In the genomic region with DNA sequence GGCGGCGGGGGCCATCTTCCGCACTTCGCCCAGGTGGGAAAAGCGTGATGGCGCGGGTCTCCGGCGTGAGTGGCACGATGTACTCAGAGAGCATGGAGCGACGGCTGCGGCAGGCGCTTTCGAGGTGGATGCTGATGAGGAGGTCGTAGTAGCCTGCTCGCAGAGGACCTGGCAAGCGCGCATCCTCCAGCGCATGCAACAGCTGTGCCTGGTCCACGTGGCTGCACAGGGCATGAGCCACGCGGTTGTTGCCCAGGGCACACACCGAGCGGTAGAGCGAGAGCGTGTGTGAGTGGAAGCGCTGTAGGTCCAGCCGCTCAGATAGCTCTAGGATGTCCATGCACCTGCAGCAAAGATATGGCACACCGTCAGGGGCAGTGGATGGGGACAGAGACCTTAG, we compare ENCODE assay signal across 18 mouse cellular contexts.
"Had no signal": no experiment of that assay in that cellular context is flagged by ENCODE, and none has a peak within 500 bp of the region (broad histone marks: within the 10 kb centered on the region; RNA-seq: fewer than 3 reads in every experiment).

No protein-coding gene starts in this region.

- H3K27me3 ChIP-seq: kidney, embryonic 15.5 days; midbrain, embryonic 12.5 days; midbrain, embryonic 15.5 days; neural tube, embryonic 13.5 days; stomach, embryonic 15.5 days had no signal

- ATAC-seq: midbrain, embryonic 15.5 days had no signal

- DNase-seq: kidney, adult 2 months; kidney, postnatal 10 days; kidney, postnatal 36 days; layer of hippocampus, postnatal 36 days; liver, embryonic 13.5 days; lung, embryonic 14.5 days; lung, postnatal 10 days; lung, postnatal 36 days; retina, postnatal 1 day; right cerebral cortex, postnatal 25 days; spleen, adult 18-20 months; thymus, postnatal 36 days had no signal

- H3K27ac ChIP-seq: kidney, embryonic 15.5 days; left cerebral cortex, adult 2 months; liver, embryonic 13.5 days; midbrain, embryonic 12.5 days; midbrain, embryonic 15.5 days; neural tube, embryonic 13.5 days; stomach, embryonic 15.5 days had no signal

- H3K4me3 ChIP-seq: kidney, embryonic 15.5 days; left cerebral cortex, adult 2 months; liver, embryonic 13.5 days; midbrain, embryonic 12.5 days; midbrain, embryonic 15.5 days; neural tube, embryonic 13.5 days; stomach, embryonic 15.5 days had no signal

- H3K4me2 ChIP-seq: kidney, embryonic 15.5 days; liver, embryonic 13.5 days; lung, embryonic 14.5 days; midbrain, embryonic 12.5 days; midbrain, embryonic 15.5 days; neural tube, embryonic 13.5 days; stomach, embryonic 15.5 days had no signal

- H3K9me3 ChIP-seq: kidney, embryonic 15.5 days; liver, embryonic 13.5 days; midbrain, embryonic 12.5 days; midbrain, embryonic 15.5 days; neural tube, embryonic 13.5 days; stomach, embryonic 15.5 days had no signal

- H3K36me3 ChIP-seq: kidney, embryonic 15.5 days; liver, embryonic 13.5 days; midbrain, embryonic 12.5 days; midbrain, embryonic 15.5 days; neural tube, embryonic 13.5 days; stomach, embryonic 15.5 days had no signal

- H3K4me1 ChIP-seq: kidney, embryonic 15.5 days; liver, embryonic 13.5 days; midbrain, embryonic 12.5 days; midbrain, embryonic 15.5 days; neural tube, embryonic 13.5 days; stomach, embryonic 15.5 days had no signal

- H3K9ac ChIP-seq: kidney, embryonic 15.5 days; liver, embryonic 13.5 days; lung, embryonic 14.5 days; midbrain, embryonic 12.5 days; midbrain, embryonic 15.5 days; neural tube, embryonic 13.5 days; stomach, embryonic 15.5 days had no signal
